Mouse (Mus musculus) left cerebral cortex, postnatal 10 days (tissue): ENCODE results near the gene Myrip. TPM values are rescaled to one million over a fixed set of nuclear protein-coding genes. Genes with fewer than 3 reads are reported as not detected.

Experiments
- DNase-seq, 2 experiments: peaks; one replicate each; pipeline ENCODE4 v3.0.0; 2021 to 2022; ENCODE audit warnings: low spot score in 2 of 2, mixed read lengths in 1 of 2; ENCODE audit errors: extremely low spot score in 1 of 2
- intact Hi-C: fragments of 180-260 bp; cut with DNase I; formaldehyde crosslinking; loops from one replicate; pipeline ENCODE4 v1.15.1; 2025
- total RNA-seq, 2 experiments: library from RNA; stranded (reverse); gene quantifications; 2 replicates each; pipeline ENCODE4 v1.2.3; 2021

The Myrip gene
- total RNA-seq, 2 experiments from 2014 or later, result 63.5 to 70.6 TPM

DNA sequence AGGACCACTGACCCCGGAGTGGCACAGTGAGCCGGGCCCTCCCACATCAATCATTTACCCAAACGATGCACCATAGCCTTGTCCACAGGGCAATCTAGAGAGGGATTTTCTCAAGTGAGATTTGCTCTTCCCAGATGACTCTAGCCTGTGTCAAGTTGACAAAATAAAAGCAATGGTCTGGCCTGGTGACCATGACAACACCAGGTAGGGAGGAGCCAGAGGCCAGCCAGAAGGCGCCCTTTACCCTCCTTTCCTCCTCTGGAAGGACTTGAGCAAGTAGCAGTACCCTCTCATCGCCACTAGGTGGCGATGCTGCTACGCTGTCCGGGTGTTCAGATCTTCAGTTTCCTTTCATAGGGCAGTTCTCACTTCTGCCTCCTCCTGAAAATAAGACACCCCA is 132.4 kb downstream of the Myrip start:
- intact Hi-C loops, result loop anchor here (1.0 to 5.0 kb wide), 3 partner anchors 63 to 295 kb away; no protein-coding TSS in a partner anchor
- DNase-seq, result peak; percentile 56 to 68

DNA sequence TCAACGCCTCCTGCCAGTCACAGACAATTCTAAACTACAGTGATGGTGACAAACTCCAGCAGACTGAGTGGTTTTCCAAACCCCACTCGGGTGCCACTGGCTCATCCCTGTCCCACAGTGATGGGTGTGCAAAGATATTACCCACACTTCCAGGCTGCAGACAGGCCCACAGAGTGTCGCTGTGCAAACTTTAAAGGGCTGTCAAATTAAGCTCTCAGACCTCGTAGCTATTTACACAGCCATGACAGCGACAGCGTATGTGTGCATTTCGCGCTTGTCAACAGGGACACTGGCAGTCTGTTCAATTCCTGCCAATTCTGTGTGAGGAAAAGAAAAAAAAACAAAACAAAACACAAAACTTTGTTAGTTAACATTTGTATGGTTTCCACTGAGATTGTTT is 134.5 kb downstream of the Myrip start:
- intact Hi-C loops, result no loop called here
- no peak for DNase-seq

DNA sequence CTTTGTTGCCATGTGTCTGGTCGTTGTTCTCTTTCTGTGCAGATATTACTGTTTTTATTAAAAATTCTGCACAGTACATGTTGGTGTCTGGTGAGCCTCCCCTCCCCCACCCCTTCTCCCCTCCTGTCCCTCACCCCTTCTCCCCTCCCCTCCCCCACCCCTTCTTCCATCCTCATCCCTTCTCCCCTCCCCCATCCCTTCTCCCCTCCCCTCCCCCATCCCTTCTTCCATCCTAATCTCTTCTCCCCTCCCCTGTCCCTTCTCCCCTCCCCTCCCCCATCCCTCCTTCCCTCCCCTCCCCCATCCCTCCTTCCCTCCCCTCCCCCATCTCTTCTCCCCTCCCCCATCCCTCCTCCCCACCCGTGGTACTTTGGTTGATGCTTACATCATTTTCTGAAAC is 135.5 kb downstream of the Myrip start:
- no peak for DNase-seq
- intact Hi-C loops, result no loop called here

DNA sequence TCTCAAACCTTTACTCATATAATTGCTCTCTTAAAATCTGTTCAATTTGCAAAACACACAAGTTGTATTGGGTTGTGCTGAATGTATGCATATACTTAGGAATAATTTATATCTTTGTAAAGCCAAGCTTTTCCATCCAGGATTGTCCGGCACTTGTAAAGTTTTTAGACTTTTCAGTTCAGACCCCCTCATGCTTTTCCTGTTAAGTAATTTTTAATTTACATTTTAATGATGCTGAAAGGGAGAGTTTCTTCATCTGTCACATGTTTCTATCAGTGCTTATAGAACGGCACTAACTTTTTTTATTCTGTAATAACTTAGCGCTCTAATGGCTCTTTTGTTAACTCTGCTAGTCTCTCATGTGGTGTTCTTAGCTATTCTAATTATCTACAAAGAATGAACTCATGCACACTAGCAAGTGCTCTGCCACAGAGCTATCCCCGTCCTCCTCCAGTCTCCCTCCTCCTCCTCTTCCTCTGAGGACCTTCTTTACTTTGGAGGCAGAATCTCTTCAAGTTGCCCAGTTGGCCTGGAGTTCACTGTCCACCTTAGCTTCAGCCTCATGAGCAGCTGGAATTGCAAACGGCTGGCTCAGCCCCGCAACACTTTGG is 136.1 kb downstream of the Myrip start:
- DNase-seq, result no peak
- intact Hi-C loops, result no loop called here

DNA sequence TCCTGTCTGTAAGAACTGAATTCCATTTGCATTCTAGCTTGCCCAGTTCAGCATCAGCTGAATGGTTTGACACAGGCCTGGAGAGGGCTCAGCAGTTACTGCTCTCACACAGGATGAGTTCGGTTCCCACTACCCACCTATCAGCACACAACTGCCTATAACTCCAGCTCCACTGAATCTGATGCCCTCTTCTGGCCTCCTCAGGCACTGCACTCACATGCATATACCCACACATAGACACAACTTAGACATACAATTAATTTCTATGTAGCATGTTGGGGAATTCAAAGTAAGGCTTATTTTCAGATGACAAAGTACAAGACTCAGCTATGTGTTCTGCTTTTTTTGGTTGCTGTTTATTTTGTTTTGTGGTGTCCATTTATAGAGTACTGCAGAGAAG is 137.0 kb downstream of the Myrip start:
- intact Hi-C loops, result no loop called here
- DNase-seq, result no peak

DNA sequence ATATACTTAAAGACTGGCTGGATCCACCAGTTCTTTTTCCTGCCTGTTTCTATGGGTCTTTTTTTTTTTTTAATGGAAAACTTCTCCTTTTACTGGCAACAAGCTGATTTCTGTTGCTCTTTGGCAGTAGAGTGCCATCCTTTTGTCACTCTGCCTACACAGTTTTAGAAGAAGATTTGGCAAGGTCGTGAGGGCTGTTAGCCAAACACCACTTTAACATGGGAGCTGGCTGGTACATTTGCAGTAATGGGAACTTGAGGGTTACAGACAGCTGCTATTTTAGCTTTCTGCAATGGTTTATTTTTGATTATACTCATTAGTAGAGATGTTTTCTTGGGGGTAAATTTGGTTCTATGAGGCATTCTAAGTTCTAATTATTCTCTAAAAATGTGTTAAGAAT is 137.5 kb downstream of the Myrip start:
- intact Hi-C loops, result no loop called here

DNA sequence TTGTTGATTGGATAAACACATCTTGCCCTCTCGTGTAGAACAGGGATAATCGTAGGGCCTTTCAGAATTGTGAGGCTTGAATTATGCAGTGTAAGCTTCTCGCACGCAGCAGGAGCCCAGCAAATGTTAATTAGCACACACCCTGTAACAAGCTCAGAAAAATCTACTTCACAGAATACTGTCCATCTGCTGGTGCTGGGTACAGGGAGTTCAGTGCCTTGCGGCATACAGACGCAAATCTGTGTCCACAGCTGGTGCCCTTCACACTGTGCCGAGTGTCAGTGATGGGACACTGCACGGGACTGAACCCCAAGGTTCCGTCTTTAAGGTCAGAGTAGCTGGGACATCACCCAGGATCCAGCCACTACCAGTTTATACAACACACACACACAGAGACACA is 143.3 kb downstream of the Myrip start:
- intact Hi-C loops, result no loop called here
- DNase-seq, result no peak

More for the DNA sequence above, 137.5 kb downstream of the Myrip start:
- no peak for DNase-seq

DNA sequence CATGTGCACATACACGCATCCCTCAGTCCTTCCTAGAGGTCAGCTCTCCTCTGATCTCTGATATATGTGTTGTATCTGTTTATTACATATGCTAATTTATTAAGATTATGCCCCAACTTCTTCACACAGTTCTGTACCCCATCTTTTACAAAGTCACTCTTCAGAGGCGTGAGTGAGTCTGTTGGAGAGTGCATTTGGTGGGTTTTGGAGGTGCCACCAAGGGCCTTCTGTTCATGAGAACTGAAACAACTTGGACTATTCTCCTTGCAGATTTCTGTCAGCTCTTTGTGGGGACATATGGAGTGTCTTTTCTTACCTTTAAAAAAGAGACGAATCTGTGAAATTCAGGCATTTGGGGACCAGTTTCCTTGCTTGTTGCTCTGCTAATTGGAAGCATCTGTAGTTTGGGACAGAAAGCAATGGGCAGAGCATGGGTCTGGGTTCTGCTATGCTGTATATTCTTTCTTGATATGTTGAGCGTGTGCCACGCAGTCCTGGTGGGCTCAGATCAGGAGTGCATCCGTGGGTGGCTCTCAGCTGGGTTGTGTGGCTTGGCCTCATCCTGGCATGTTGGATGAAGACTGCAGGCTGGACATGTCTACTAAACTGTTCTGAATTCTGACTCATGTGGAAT is 148.5 kb downstream of the Myrip start:
- intact Hi-C loops, result no loop called here
- DNase-seq, result peak in 1 of 2 experiments; percentile 20

DNA sequence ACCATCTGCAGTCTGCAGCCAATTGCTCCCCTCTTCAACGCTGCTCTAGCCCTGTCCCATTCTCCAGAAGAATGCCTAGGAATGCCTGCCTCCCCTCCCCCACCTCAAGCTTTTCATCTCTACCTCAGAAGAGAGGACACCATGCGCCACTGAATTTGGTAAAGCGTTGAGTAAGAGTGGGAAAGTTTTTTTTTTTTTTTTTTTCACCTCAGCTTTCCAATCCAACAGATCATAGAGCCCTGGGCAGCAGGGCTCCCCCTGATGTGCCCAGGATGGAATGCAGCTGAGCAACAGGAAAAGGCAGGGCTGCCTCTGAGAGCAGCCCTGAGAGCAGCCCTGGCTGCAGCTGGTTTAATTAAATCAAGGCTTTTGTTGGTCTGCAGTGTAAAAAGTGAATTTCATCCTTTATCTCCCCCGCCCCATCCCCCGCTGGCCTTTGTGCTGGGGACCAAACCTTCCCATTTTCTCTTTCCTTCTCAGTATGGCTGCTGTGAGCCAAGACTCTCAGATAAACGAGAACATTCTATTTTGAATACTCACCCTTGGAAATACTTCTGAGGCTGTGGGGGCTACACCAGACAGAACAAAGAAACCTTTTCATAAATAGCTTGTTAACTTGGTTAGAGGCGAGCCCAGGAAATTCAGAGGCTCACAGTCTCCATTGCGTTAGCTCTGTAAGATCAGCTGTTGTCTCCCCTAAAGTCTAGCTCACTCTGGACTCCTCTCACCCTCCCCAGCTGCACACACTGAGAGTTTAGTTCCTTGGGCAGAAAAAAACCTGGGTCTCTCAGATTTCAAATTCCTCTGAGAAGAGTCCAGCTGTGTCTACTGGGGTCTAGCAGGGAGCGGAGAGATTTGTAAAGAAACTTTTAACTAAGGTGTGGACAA is 154.7 kb downstream of the Myrip start:
- intact Hi-C loops, result no loop called here
- DNase-seq, result peak; percentile 51 to 67

DNA sequence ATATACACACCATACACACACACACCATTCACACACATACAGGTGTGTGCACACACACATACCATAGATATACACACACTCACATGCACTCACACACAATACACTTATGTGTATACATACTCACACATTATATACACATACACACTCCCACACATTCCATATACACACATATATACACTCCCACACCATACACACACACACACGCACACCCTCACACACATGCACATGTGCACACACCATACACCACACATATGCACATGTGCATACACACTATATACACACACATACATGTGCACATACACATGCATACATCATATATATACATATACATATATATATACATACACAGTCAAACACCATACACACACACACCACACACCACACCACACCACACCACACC is 169.1 kb downstream of the Myrip start:
- intact Hi-C loops, result no loop called here
- no peak for DNase-seq

DNA sequence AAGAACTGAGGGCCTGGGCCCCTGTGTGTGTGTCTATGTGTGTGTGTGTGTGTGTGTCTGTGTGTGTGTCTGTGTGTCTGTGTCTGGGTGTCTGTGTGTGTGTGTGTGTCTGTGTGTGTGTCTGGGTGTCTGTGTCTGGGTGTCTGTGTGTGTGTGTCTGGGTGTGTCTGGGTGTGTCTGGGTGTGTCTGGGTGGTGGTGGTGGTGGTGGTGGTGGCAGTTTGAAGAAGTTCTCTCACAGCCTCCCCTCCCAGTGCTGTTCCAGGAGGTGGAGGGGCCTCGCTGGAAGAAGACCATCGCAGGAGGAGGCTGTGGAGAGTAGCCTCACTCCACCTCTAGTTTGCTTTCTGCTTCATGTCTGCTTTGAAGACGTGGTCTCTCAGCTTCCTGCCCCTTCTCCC is 180.3 kb downstream of the Myrip start:
- no peak for DNase-seq
- intact Hi-C loops, result no loop called here

DNA sequence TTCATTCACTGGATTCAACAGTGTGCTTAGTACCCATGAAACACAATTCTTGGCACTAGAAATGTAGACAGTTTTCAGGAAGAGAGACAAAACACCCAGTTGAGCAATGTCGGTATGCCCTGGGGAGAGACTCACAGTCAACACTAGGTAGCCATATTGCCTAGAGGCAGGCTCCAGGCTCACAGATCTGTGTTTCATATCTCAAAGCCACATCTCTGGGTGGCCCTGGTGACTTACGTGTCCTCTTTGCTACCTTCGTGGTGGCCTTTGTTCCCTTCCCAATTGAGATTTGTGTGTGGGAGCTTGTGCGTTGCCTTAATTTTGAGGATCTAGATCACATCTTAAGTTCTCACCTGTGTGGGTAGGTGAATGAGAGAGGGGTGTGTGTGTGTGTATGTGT is 181.1 kb downstream of the Myrip start:
- intact Hi-C loops, result no loop called here
- no peak for DNase-seq

DNA sequence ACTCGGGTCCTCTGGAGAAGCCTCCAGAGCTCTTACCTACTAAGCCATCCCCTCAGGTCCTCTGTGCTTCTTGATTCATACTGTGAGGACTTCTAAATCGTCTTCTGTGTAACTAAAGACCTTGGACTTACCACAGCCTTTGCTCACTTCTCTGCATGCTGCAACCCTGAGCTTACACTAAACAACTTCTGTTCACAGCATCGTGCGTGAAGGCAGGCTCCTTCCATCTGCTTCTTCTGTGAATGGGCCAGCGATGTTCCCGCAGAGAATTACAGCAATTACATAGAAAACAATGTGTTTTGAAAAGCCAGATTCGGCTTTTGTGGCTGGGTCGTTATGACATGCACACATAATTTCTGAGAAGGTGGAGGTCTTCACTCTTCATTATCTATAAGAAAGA is 181.8 kb downstream of the Myrip start:
- no peak for DNase-seq
- intact Hi-C loops, result no loop called here

DNA sequence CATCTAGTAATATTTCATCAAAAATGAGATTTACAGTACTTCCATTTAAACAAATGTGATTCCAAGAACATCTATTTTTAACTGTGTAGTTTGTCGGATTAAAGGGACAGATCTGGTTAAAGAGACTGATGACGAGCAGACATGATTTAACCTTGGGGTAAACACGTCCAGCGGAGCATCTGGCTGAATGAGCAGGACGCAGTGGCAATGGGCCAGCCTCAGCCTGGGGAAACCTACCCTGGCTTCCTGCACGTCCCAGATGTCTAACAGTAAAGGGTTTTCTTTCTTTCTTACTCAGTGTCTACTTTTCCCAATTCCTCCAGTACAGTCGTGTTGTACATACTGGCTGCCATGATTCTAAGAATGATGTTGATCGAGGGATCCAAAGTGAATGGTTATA is 185.8 kb downstream of the Myrip start:
- no peak for DNase-seq
- intact Hi-C loops, result no loop called here

DNA sequence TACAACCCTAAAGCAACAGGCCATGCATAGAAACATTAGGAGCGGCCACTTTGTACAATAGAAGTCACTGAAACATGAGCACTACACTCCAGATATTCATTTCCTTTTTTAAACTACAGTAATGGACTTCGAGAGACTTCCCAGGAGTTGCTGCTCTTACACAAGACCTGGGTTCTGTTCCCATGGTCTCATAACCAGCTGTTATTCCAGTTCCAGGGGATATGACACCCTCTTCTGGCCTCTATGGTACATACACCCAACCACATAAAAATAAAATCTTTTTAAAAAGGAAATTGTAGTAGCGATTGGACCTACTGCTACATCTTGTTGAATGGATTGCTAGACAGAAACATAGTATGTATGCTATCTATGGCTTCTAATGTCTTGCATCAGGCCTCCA is 190.2 kb downstream of the Myrip start:
- no peak for DNase-seq
- intact Hi-C loops, result no loop called here

DNA sequence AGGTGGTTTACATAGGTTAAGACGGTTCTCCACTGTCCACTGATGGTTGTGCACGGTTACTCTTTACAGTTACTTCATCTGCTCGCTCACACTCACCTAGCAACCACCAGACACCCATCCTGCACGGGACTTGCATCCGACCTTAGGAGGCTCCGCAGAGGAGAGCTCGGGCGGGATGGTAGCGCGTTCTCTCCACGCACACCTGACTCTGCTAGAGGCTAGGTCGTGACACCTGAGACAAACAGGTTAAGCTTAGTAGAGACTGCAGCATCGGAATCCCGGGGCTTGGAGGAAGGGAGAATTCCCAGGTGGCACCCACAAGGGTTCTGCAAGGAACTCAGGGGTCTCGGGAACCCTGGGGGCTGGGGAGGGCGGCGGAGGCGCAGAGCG is 190.7 kb downstream of the Myrip start, which contains the start of gene Eif1b:
TSS of gene Eif1b (plus strand) at position 223 of the 390 bp plus-strand sequence.
- intact Hi-C loops, result no loop called here

DNA sequence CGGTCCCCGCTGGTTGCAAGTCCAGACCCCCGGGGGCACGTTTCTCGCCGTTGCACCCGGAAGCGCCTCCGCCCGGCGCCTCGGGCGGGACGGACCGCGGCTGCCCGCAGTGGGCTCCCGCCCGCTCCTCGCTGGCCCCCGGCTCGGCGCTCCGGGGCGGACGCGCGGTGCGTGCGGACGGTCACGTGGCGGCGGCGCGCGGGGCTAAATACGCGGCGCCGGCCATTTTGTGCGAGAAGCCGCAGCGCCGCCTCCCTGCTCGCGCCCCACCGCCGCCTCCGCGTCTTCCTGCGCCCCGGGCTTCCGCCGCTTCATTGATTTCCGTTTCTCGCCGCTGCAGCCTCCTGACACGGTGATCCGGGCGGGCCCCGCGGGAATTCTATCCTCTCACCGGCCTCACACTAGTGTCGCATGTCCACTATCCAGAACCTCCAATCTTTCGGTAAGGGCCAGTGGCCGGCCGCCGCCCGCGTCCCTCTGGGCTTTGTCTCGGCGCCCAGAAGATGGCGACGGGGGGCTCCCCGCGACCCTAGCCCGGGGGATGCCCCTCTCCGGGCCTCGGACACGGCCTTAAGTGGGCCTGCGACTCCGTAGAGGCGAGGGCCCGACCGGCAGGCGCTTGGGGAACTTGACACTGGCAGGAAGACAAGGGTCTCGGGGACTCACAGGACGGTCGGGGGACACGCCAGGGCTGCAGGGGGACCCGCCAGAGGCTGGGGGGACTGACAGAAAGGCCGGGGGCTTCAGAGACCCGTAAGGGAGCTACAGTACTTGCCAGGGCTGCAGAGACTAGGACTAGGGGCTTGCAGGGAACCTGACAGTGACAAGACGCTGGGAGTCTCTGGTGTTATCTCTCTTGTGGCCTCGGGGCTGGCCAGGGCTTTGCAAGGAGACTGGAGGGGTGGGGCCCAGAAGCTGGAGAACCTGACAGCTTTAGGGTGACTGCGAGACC is 191.4 kb downstream of the Myrip start:
- DNase-seq, result peak; percentile 71 to 90
- intact Hi-C loops, result no loop called here

More for the DNA sequence above, 190.7 kb downstream of the Myrip start, which contains the start of gene Eif1b:
- no peak for DNase-seq

DNA sequence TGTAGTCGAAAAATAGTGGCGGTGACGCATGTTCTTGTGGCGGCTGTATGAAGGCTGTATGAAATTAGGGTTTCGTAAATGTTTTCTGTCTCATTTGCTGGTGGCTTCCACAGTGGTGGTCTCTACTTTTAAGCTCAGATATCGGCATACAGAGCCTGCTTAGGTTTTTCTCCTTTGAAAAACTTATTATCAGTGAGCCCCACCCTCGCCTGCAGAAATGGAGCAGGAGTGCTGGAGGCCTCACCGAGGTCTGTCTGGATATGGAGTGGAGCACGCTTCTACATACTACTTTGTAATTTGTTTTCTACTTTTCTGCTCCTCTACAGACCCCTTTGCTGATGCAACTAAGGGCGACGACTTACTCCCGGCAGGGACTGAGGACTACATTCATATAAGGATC is 192.5 kb downstream of the Myrip start:
- DNase-seq, result no peak
- intact Hi-C loops, result no loop called here

DNA sequence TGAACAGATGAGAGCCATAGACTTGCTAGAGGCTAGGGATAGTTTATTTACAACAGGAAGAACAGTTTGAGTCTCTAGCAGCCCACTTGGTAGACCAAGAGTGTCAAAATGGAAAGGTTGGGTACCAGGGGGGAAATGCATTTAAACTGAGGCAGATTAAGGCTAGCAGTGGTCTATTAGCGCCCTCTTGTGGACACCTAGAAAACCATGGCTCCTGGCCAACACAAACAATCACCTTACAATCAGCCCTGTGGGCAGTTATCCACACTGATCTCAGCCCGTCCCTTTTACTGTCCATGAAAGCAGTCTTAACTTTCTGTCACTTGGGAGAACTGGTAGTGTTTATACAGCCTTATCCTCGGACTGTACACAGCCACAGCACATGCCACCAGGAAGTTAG is 195.4 kb downstream of the Myrip start:
- DNase-seq, result peak; percentile 70 to 74
- intact Hi-C loops, result loop anchor here (1.0 to 5.0 kb wide), 2 partner anchors 62 to 354 kb away; no protein-coding TSS in a partner anchor
